Mouse (Mus musculus) stomach, postnatal 0 days (tissue): ENCODE measurements around the gene Itga6. TPM values are rescaled to one million over a fixed set of nuclear protein-coding genes. Genes with fewer than 3 reads are reported as not detected.
"Not testable (repeated sequence)": the region's sequence is repeated elsewhere in the genome, so short reads cannot be mapped to it uniquely, and the experiment has no call there.

Experiments used
- ATAC-seq: fragments of 200-750 bp; cut with Nextera tagmentation; 2 replicates; pipeline ENCODE4 v1.8.0; 2017; ENCODE audit not compliant: low FRiP score, low TSS enrichment
- DNase-seq: peaks from one replicate; pipeline ENCODE4 v3.0.0-alpha.2; 2016; ENCODE audit warnings: low spot score
- H3K27ac ChIP-seq: fragments of 300-500 bp; sonication (generic); replicated peaks from 2 replicates; pipeline ENCODE4 v1.5.1; 2014; ENCODE audit warnings: mild to moderate bottlenecking, control low read depth
- H3K27me3 ChIP-seq: fragments of 300-500 bp; sonication (generic); 2 replicates; pipeline ENCODE4 v1.6.1; 2014; ENCODE audit warnings: low read length; ENCODE audit not compliant: control insufficient read depth, insufficient read depth
- H3K36me3 ChIP-seq: fragments of 300-500 bp; sonication (generic); 2 replicates; pipeline ENCODE4 v1.6.1; 2014; ENCODE audit warnings: low read length, mixed read lengths; ENCODE audit not compliant: control insufficient read depth, insufficient read depth
- H3K4me1 ChIP-seq: fragments of 300-500 bp; sonication (generic); replicated peaks from 2 replicates; pipeline ENCODE4 v1.6.1; 2014; ENCODE audit warnings: antibody characterized with exemption; ENCODE audit not compliant: control insufficient read depth, insufficient read depth
- H3K4me2 ChIP-seq: fragments of 300-500 bp; sonication (generic); replicated peaks from 2 replicates; pipeline ENCODE4 v1.6.1; 2014; ENCODE audit warnings: low read depth, mild to moderate bottlenecking, control low read depth, moderate library complexity
- H3K4me3 ChIP-seq: fragments of 300-500 bp; sonication (generic); 2 replicates; pipeline ENCODE4 v1.5.1; 2014; ENCODE audit warnings: low read depth, low read length, control low read depth
- H3K9ac ChIP-seq: fragments of 300-500 bp; sonication (generic); 2 replicates; pipeline ENCODE4 v1.6.1; 2014; ENCODE audit warnings: mild to moderate bottlenecking, low read length, control low read depth, mixed read lengths
- H3K9me3 ChIP-seq: fragments of 300-500 bp; sonication (generic); 2 replicates; pipeline ENCODE4 v1.6.1; 2016; ENCODE audit warnings: low read length; ENCODE audit not compliant: control insufficient read depth
- CTCF ChIP-seq: IDR thresholded peaks from 2 replicates; pipeline ENCODE4 v1.5.1; 2016; ENCODE audit warnings: antibody characterized with exemption, low read depth, mild to moderate bottlenecking, moderate library complexity
- EP300 ChIP-seq: optimal IDR thresholded peaks from 2 replicates; pipeline ENCODE3; 2016; ENCODE audit warnings: antibody characterized with exemption
- WGBS: fragments of 180-500 bp; shearing (Covaris S2); extraction: QIAGEN DNeasy Blood & Tissue Kit; methylation state at CpG from one replicate; pipeline ENCODE4 v1.1.7; 2014; 5-methylcytosine and 5-hydroxymethylcytosine counted together
- polyA plus RNA-seq: library from polyadenylated mRNA; unstranded; fragments of >200 nt; fragmentation: Nextera tagmentation; extraction: Ambion mirVana; gene quantifications from 2 replicates; pipeline ENCODE4 v1.2.1, GENCODE M21; 2015

The Itga6 gene
- polyA plus RNA-seq, 1 experiment from 2014 or later: 51.9 TPM

GRCm38 (mm10) chr2:71898335-71898856 is 153.0 kb downstream of the Itga6 start:
- 52% methylated on average over 8 of the region's 8 CpGs for WGBS
- no peak for ATAC-seq
- Histone ChIP-seq H3K36me3 (peaks cover 12% of the 10 kb centered on the region; the same call in 1 of the 2 replicates), H3K27ac (no peak overlapping the region), H3K9me3 (no peaks in the 10 kb centered on the region), H3K4me2 (no peak overlapping the region), H3K4me3 (no peak overlapping the region), H3K27me3 (no peaks in the 10 kb centered on the region), H3K4me1 (no peaks in the 10 kb centered on the region), H3K9ac (no peak overlapping the region)
- peak; percentile 89 for TF ChIP-seq CTCF
- TF ChIP-seq EP300: no peak
- DNase-seq: no peak

- H3K27ac ChIP-seq: no peak overlapping the region
- TF ChIP-seq CTCF: no peak
- TF ChIP-seq EP300: no peak
- WGBS: 81% methylated on average over 15 of the region's 15 CpGs
- DNase-seq (no peak), ATAC-seq (no peak)
- no peak overlapping the region for H3K4me3 ChIP-seq
- H3K4me2 ChIP-seq: no peak overlapping the region
- H3K9ac ChIP-seq: no peak overlapping the region
- no peaks in the 10 kb centered on the region for H3K9me3 ChIP-seq
- H3K4me1 ChIP-seq: no peaks in the 10 kb centered on the region
- peaks cover 10% of the 10 kb centered on the region; the same call in 1 of the 2 replicates for H3K36me3 ChIP-seq
- H3K27me3 ChIP-seq: no peaks in the 10 kb centered on the region
Measured at GRCm38 (mm10) chr2:71899886-71900285, 154.5 kb downstream of the Itga6 start.

GRCm38 (mm10) chr2:71905154-71905553 is 159.7 kb downstream of the Itga6 start:
- Histone ChIP-seq H3K9ac (no peak overlapping the region), H3K9me3 (no peaks in the 10 kb centered on the region), H3K4me3 (no peak overlapping the region), H3K4me1 (no peaks in the 10 kb centered on the region), H3K4me2 (no peak overlapping the region), H3K27ac (no peak overlapping the region), H3K36me3 (peaks cover 4% of the 10 kb centered on the region; the same call in 1 of the 2 replicates), H3K27me3 (no peaks in the 10 kb centered on the region)
- WGBS: 83% methylated on average over 7 of the region's 7 CpGs
- ATAC-seq (no peak), DNase-seq (no peak)
- TF ChIP-seq EP300 (no peak), CTCF (no peak)

GRCm38 (mm10) chr2:71906356-71906755 is 160.9 kb downstream of the Itga6 start:
- not testable (repeated sequence) for H3K36me3 ChIP-seq, ATAC-seq, DNase-seq, H3K27ac ChIP-seq, H3K4me2 ChIP-seq, H3K4me3 ChIP-seq, H3K9ac ChIP-seq, H3K4me1 ChIP-seq, H3K9me3 ChIP-seq, H3K27me3 ChIP-seq
- WGBS: 94% methylated on average over 8 of the region's 8 CpGs

Other genes with a start within 250 kb of the Itga6 start
- 3.2 and 3.8 TPM in 2 replicates for gene Dlx1, start 217.5 kb upstream of the Itga6 start, polyA plus RNA-seq
- gene Dlx2, start 198.9 kb upstream of the Itga6 start, polyA plus RNA-seq: 1.3 TPM in 2 replicates
- gene Pdk1, start 127.6 kb downstream of the Itga6 start, polyA plus RNA-seq: 35.4 and 37.4 TPM in 2 replicates
- 3.5 and 3.6 TPM in 2 replicates for gene Rapgef4, start 235.6 kb downstream of the Itga6 start, polyA plus RNA-seq